Mouse (Mus musculus) hindbrain, embryonic 16.5 days (tissue): ENCODE measurements at regions not wholly inside any gene's neighbourhood (a gene's known extent, or its start where the extent isn't known, plus 50 kb on each side); places are given as distances from the start of the nearest gene placed in this dataset.

Experiments used
- ATAC-seq: fragments of 200-750 bp; cut with Nextera tagmentation; 2 replicates; pipeline ENCODE4 v1.8.0; 2017; ENCODE audit warnings: moderate TSS enrichment, moderate library complexity
- H3K27ac ChIP-seq: fragments of 300-500 bp; sonication (generic); 2 replicates; pipeline ENCODE4 v1.5.1; 2014; ENCODE audit warnings: low read depth, mild to moderate bottlenecking, control low read depth, low read length, moderate library complexity
- H3K27me3 ChIP-seq: fragments of 300-500 bp; sonication (generic); replicated peaks from 2 replicates; pipeline ENCODE4 v1.6.1; 2014; ENCODE audit warnings: low read length; ENCODE audit not compliant: control insufficient read depth, insufficient read depth
- H3K36me3 ChIP-seq: fragments of 300-500 bp; sonication (generic); 2 replicates; pipeline ENCODE4 v1.6.1; 2014; ENCODE audit warnings: mild to moderate bottlenecking, low read length, moderate library complexity, mixed read lengths; ENCODE audit not compliant: control insufficient read depth, insufficient read depth
- H3K4me1 ChIP-seq: fragments of 300-500 bp; sonication (generic); 2 replicates; pipeline ENCODE4 v1.6.1; 2014; ENCODE audit warnings: low read depth, low read length; ENCODE audit not compliant: control insufficient read depth, insufficient read depth
- H3K4me2 ChIP-seq: fragments of 300-500 bp; sonication (generic); 2 replicates; pipeline ENCODE4 v1.6.1; 2014; ENCODE audit warnings: mild to moderate bottlenecking, low read length, control low read depth, moderate library complexity
- H3K4me3 ChIP-seq: fragments of 300-500 bp; sonication (generic); 2 replicates; pipeline ENCODE4 v1.5.1; 2014; ENCODE audit warnings: mild to moderate bottlenecking, low read length, control low read depth, moderate library complexity
- H3K9ac ChIP-seq: fragments of 300-500 bp; sonication (generic); 2 replicates; pipeline ENCODE4 v1.6.1; 2014; ENCODE audit warnings: low read depth, mild to moderate bottlenecking, control low read depth, low read length, moderate library complexity
- H3K9me3 ChIP-seq: fragments of 300-500 bp; sonication (generic); 2 replicates; pipeline ENCODE4 v1.6.1; 2014; ENCODE audit warnings: mild to moderate bottlenecking, low read length, moderate library complexity; ENCODE audit not compliant: control insufficient read depth
- WGBS: fragments of 180-500 bp; shearing (Covaris S2); extraction: QIAGEN DNeasy Blood & Tissue Kit; methylation state at CpG from one replicate; pipeline ENCODE4 v1.1.7; 2014; 5-methylcytosine and 5-hydroxymethylcytosine counted together

- Histone ChIP-seq H3K4me1 (no peaks in the 10 kb centered on the region), H3K4me3 (no peak overlapping the region), H3K9me3 (no peaks in the 10 kb centered on the region), H3K4me2 (no peak overlapping the region), H3K36me3 (no peaks in the 10 kb centered on the region), H3K9ac (no peak overlapping the region), H3K27ac (no peak overlapping the region), H3K27me3 (no peaks in the 10 kb centered on the region)
- 94% methylated on average over 4 of the region's 4 CpGs for WGBS
- no peak for ATAC-seq
Measured at GRCm38 (mm10) chr1:75850131-75850530, 304.1 kb downstream of the Slc4a3 start.

DNA sequence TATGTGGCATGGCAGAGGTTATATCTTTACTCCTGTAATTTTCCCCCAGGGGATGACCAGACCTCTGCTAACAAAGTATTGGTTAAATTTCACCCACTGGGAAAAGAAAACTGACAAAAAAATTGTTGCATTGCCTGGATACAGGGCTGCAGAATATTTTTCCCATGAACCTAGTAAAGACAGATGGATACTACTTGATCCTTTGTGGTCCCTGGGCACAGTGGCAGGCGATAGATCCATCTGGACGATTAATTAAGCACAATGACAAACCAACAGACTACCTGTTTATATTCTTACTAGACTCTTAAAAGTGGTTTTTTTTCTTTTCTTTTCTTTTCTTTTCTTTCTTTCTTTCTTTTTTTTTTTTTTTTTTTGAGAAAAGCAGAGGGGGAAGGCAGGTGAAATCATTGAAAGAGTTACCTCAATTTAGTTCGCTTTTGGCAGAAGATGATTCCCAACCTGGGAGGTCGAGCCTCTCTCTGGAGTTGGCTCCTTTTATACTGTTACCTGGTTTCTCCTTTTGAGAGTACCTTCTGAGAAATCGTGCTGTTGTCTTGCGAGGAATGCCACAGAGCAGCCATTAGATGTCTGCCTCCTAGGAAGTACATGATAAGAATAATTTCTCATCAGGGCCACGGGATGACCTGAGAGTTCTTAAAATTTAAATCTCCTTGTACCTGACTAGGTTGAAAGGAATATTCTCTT is 312.6 kb downstream of the Slc4a3 start:
- Histone ChIP-seq H3K27ac (no peak overlapping the region), H3K9me3 (no peaks in the 10 kb centered on the region), H3K4me3 (no peak overlapping the region), H3K9ac (no peak overlapping the region), H3K4me1 (no peaks in the 10 kb centered on the region), H3K27me3 (no peaks in the 10 kb centered on the region), H3K36me3 (no peaks in the 10 kb centered on the region), H3K4me2 (no peak overlapping the region)
- no peak for ATAC-seq
- WGBS, result 82% methylated on average over 7 of the region's 7 CpGs

DNA sequence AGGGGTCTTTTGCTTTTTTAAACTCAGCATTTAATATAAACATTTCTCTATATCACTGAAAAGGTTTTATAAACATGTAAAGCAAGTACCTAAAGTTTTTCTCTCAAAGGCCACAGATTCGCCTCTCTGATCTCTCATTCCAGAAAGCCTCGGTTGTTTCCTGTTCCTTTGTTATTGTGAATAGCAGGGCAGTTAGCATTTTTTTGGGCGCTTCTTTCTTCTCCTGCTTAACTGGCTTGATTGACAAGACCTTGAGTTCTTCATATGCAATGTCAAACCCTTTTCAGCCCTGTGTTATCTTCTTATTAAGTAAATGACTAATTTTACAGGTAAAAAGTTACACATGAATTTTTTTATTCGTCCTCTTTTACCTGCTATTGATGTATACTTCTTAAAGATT is 316.7 kb downstream of the Slc4a3 start:
- WGBS, result 60% methylated on average over 4 of the region's 4 CpGs
- Histone ChIP-seq H3K4me3 (no peak overlapping the region), H3K36me3 (no peaks in the 10 kb centered on the region), H3K4me1 (no peaks in the 10 kb centered on the region), H3K9ac (no peak overlapping the region), H3K27ac (no peak overlapping the region), H3K9me3 (no peaks in the 10 kb centered on the region), H3K4me2 (no peak overlapping the region), H3K27me3 (no peaks in the 10 kb centered on the region)
- ATAC-seq, result no peak

GRCm38 (mm10) chr1:75866556-75866955 is 320.5 kb downstream of the Slc4a3 start:
- Histone ChIP-seq H3K9me3 (no peaks in the 10 kb centered on the region), H3K36me3 (no peaks in the 10 kb centered on the region), H3K4me1 (no peaks in the 10 kb centered on the region), H3K27ac (no peak overlapping the region), H3K4me3 (no peak overlapping the region), H3K27me3 (no peaks in the 10 kb centered on the region), H3K9ac (no peak overlapping the region), H3K4me2 (no peak overlapping the region)
- WGBS, result 75% methylated on average over 6 of the region's 6 CpGs
- no peak for ATAC-seq

DNA sequence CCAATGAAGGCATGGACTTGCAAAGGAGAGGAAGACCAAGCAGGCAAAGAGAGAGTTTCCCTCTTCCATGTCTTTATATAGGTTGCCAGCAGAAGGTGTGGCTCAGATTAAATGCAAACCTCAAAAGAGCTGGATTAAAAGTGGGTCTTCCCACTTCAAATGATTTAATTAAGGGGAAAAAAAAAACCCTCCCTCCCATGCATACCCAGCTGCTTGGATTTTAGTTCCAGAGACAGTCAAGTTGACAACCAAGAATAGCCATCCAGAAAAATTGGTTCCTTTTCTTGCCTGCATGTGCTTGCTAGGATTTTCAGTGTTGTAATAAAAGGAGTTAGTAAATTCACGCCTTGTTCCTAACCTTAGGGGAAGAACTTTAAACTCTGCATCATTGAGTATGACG is 323.3 kb downstream of the Slc4a3 start:
- Histone ChIP-seq H3K4me2 (no peak overlapping the region), H3K36me3 (no peaks in the 10 kb centered on the region), H3K4me1 (no peaks in the 10 kb centered on the region), H3K9me3 (no peaks in the 10 kb centered on the region), H3K9ac (no peak overlapping the region), H3K27me3 (no peaks in the 10 kb centered on the region), H3K4me3 (no peak overlapping the region), H3K27ac (no peak overlapping the region)
- 82% methylated on average over 2 of the region's 2 CpGs for WGBS
- ATAC-seq, result no peak

- no peak overlapping the region for H3K4me3 ChIP-seq
- 65% methylated on average over 5 of the region's 5 CpGs for WGBS
Measured at GRCm38 (mm10) chr1:75869846-75870245, 323.8 kb downstream of the Slc4a3 start.

GRCm38 (mm10) chr1:75873911-75874310 is 327.8 kb downstream of the Slc4a3 start:
- 84% methylated on average over 6 of the region's 6 CpGs for WGBS
- no peaks in the 10 kb centered on the region for H3K27me3 ChIP-seq
- H3K36me3 ChIP-seq, result no peaks in the 10 kb centered on the region
- H3K4me2 ChIP-seq, result no peak overlapping the region
- no peak for ATAC-seq
- no peak overlapping the region for H3K9ac ChIP-seq
- no peak overlapping the region for H3K4me3 ChIP-seq
- no peak overlapping the region for H3K27ac ChIP-seq
- H3K4me1 ChIP-seq, result no peaks in the 10 kb centered on the region
- no peaks in the 10 kb centered on the region for H3K9me3 ChIP-seq

More at GRCm38 (mm10) chr1:75869846-75870245, 323.8 kb downstream of the Slc4a3 start:
- Histone ChIP-seq H3K27me3 (no peaks in the 10 kb centered on the region), H3K36me3 (no peaks in the 10 kb centered on the region), H3K4me2 (no peak overlapping the region), H3K9me3 (no peaks in the 10 kb centered on the region), H3K4me1 (no peaks in the 10 kb centered on the region), H3K9ac (no peak overlapping the region), H3K27ac (no peak overlapping the region)
- ATAC-seq, result no peak

DNA sequence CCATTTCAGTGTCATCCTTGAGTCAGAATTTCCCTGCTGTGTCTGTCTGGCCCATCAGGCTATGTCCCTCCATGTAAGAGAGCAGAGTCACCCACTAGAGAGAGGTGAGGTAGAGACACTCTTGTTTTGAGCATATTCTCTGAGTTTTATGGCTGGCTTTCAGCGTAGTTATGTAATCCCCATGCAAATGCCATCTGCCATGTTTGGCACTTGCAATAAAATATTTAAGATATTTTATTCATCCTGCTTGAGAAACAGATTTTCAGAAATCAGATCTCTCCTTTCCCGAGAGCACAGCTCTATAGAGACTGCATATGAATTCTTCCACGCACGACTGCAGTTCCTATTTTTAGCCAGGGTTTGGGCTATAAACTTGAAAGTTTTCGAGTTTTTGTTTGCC is 331.1 kb downstream of the Slc4a3 start:
- Histone ChIP-seq H3K4me2 (no peak overlapping the region), H3K27ac (no peak overlapping the region), H3K4me1 (no peaks in the 10 kb centered on the region), H3K4me3 (no peak overlapping the region), H3K27me3 (no peaks in the 10 kb centered on the region), H3K9me3 (no peaks in the 10 kb centered on the region), H3K9ac (no peak overlapping the region), H3K36me3 (no peaks in the 10 kb centered on the region)
- ATAC-seq, result no peak
- WGBS, result 72% methylated on average over 5 of the region's 5 CpGs

- Histone ChIP-seq H3K9me3 (no peaks in the 10 kb centered on the region), H3K9ac (no peak overlapping the region), H3K27ac (no peak overlapping the region), H3K27me3 (no peaks in the 10 kb centered on the region), H3K4me2 (no peak overlapping the region), H3K4me1 (peaks cover 7% of the 10 kb centered on the region), H3K36me3 (no peaks in the 10 kb centered on the region), H3K4me3 (no peak overlapping the region)
- no peak for ATAC-seq
- WGBS, result 69% methylated on average over 7 of the region's 7 CpGs
Measured at GRCm38 (mm10) chr1:75885632-75886031, 339.6 kb downstream of the Slc4a3 start.
